Mouse (Mus musculus) MEL (cell line): ENCODE data around the gene Pde3a.

ENCODE experiments used
- CHD2 ChIP-seq: IDR thresholded peaks from 2 replicates; pipeline ENCODE4 v1.6.1; 2011; ENCODE audit warnings: low read length, improper control_type of control experiment
- CTCF ChIP-seq, 3 experiments: IDR thresholded peaks in 2 of 3; conservative IDR thresholded peaks in 1 of 3; 2 replicates each; pipeline ENCODE4 v1.5.1; 2011 to 2012; ENCODE audit warnings: low read length in 3 of 3, low read depth in 2 of 3, mild to moderate bottlenecking in 2 of 3, improper control_type of control experiment in 1 of 3, inconsistent platforms in 1 of 3, mixed read lengths in 1 of 3, moderate library complexity in 1 of 3; ENCODE audit not compliant: control insufficient read depth in 1 of 3, insufficient read depth in 1 of 3, poor library complexity in 1 of 3, severe bottlenecking in 1 of 3
- E2F4 ChIP-seq: IDR thresholded peaks from 2 replicates; pipeline ENCODE4 v1.6.1; 2011; ENCODE audit warnings: low read depth, low read length, improper control_type of control experiment, borderline replicate concordance
- EP300 ChIP-seq, 2 experiments: IDR thresholded peaks; 2 replicates each; pipeline ENCODE4 v1.6.1; 2011; ENCODE audit warnings: improper control_type of control experiment in 2 of 2, low read length in 2 of 2, low read depth in 1 of 2, mild to moderate bottlenecking in 1 of 2
- GABPA ChIP-seq: IDR thresholded peaks from 2 replicates; pipeline ENCODE4 v1.6.1; 2012; ENCODE audit warnings: low read depth, mild to moderate bottlenecking, inconsistent platforms, low read length, improper control_type of control experiment, moderate library complexity
- GATA1 ChIP-seq: IDR thresholded peaks from 2 replicates; pipeline ENCODE4 v1.6.1; 2011; ENCODE audit warnings: low read depth, low read length, improper control_type of control experiment
- NELFE ChIP-seq: IDR thresholded peaks from 2 replicates; pipeline ENCODE4 v1.6.1; 2011; ENCODE audit warnings: low read depth, low read length, improper control_type of control experiment
- POLR2A ChIP-seq, 2 experiments: IDR thresholded peaks; 2 replicates each; pipeline ENCODE4 v1.6.1; 2011 to 2012; ENCODE audit warnings: low read length in 2 of 2, mild to moderate bottlenecking in 2 of 2, control low read depth in 1 of 2, improper control_type of control experiment in 1 of 2, low read depth in 1 of 2, moderate library complexity in 1 of 2; ENCODE audit not compliant: control insufficient read depth in 1 of 2, insufficient read depth in 1 of 2, poor library complexity in 1 of 2
- TAL1 ChIP-seq: IDR thresholded peaks from 2 replicates; pipeline ENCODE4 v1.6.1; 2012; ENCODE audit warnings: mild to moderate bottlenecking, inconsistent platforms, low read length, moderate library complexity, mixed read lengths
- TCF12 ChIP-seq: IDR thresholded peaks from 2 replicates; pipeline ENCODE4 v1.6.1; 2014; ENCODE audit warnings: low read depth, mild to moderate bottlenecking, inconsistent platforms, low read length, improper control_type of control experiment, moderate library complexity
- USF1 ChIP-seq: IDR thresholded peaks from 2 replicates; pipeline ENCODE4 v1.6.1; 2014; ENCODE audit warnings: low read depth, mild to moderate bottlenecking, inconsistent platforms, low read length, improper control_type of control experiment, moderate library complexity
- ZKSCAN1 ChIP-seq: IDR thresholded peaks from 2 replicates; pipeline ENCODE4 v1.6.1; 2012; ENCODE audit warnings: low read depth, mild to moderate bottlenecking, inconsistent platforms, low read length, improper control_type of control experiment, moderate library complexity
- ZMIZ1 ChIP-seq: IDR thresholded peaks from 2 replicates; pipeline ENCODE4 v1.6.1; 2012; ENCODE audit warnings: low read depth, mild to moderate bottlenecking, inconsistent platforms, low read length, improper control_type of control experiment, moderate library complexity

GRCm38 (mm10) chr6:141248081-141248480 is 988 bp upstream of the Pde3a start:
- no peak for TF ChIP-seq CTCF (IDR thresholded peaks at IDR 0.05 in 2 of 3, conservative IDR thresholded peaks at IDR 0.05 in 1 of 3; ENCODE audit: control insufficient read depth in 1 of 3, insufficient read depth in 1 of 3, low read depth in 2 of 3, low read length in 3 of 3, poor library complexity in 1 of 3, severe bottlenecking in 1 of 3)
- no peak for TF ChIP-seq NELFE
- no peak for TF ChIP-seq USF1
- TF ChIP-seq GATA1 = no peak
- TF ChIP-seq POLR2A (IDR thresholded peaks at IDR 0.05; ENCODE audit: control insufficient read depth in 1 of 2, insufficient read depth in 1 of 2, low read depth in 1 of 2, low read length in 2 of 2, poor library complexity in 1 of 2) = no peak
- no peak for TF ChIP-seq ZKSCAN1
- TF ChIP-seq GABPA = no peak
- no peak for TF ChIP-seq TAL1
- no peak for TF ChIP-seq EP300 (IDR thresholded peaks at IDR 0.05; ENCODE audit: low read depth in 1 of 2, low read length in 2 of 2)
- no peak for TF ChIP-seq ZMIZ1
- no peak for TF ChIP-seq CHD2
- TF ChIP-seq E2F4 = no peak
- no peak for TF ChIP-seq TCF12
